In the genomic region with DNA sequence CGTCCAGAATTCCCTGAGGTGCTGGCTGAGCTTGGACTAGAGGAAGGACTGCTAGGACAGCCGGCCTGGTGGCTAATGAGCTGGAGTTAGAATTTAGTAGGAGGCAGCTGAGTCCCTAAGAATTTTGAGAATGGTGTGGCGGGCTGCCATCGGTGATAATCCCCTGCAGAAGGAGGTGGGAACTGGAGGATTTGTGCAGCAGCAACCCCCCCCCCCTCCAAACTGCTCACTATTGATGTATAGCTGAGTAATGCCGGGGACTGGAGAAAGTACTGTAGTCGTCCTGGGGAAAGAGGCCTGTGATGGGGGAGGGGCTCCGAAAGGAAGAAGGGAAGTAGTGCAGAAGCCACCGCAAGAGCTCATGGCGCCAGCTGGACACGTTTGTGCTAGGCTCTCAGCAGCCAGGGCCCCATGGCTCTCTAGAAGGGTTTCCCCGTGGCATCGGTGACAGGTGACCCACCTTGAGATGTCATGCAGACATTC, we compare ENCODE assay signal across 9 mouse cellular contexts. TPM values are rescaled to one million over a fixed set of nuclear protein-coding genes. Genes with fewer than 3 reads are reported as not detected.
DNase-seq lines count a peak whose midpoint lies in the region; ATAC-seq and TF ChIP-seq lines count a peak whose summit lies in the region.
"Had no signal": no experiment of that assay in that cellular context is flagged by ENCODE, and none has a peak within 500 bp of the region (broad histone marks: within the 10 kb centered on the region; RNA-seq: fewer than 3 reads in every experiment).

No protein-coding gene starts in this region.

- intact Hi-C loops in left cerebral cortex, adult 2 months (cut with DNase I): loop anchor here (10.0 kb wide), 1 partner anchor 882 kb away; no protein-coding TSS in a partner anchor
- intact Hi-C loops in left cerebral cortex, postnatal 14 days (cut with DNase I): loop anchor here (5.0 kb wide), 1 partner anchor 140 kb away; no protein-coding TSS in a partner anchor

- no peak for TF ChIP-seq CTCF in left cerebral cortex, adult 2 months (IDR thresholded peaks at IDR 0.05)

- H3K9me3 ChIP-seq in embryonic facial prominence, embryonic 10.5 days: no peaks in the 10 kb centered on the region; the same call in 1 of the 2 replicates
- no peaks in the 10 kb centered on the region for H3K9me3 ChIP-seq in hindbrain, embryonic 15.5 days
- no peaks in the 10 kb centered on the region for H3K9me3 ChIP-seq in midbrain, embryonic 14.5 days (ENCODE audit: control insufficient read depth, low read length)

- peaks cover 32% of the 10 kb centered on the region for H3K4me1 ChIP-seq in embryonic facial prominence, embryonic 10.5 days
- H3K4me1 ChIP-seq in hindbrain, embryonic 15.5 days (replicated peaks): peaks cover 32% of the 10 kb centered on the region
- peaks cover 17% of the 10 kb centered on the region for H3K4me1 ChIP-seq in midbrain, embryonic 14.5 days (ENCODE audit: control insufficient read depth, insufficient read depth, low read length)

- H3K4me2 ChIP-seq in hindbrain, embryonic 15.5 days: peak overlapping the region; percentile 84
- H3K4me2 ChIP-seq in midbrain, embryonic 14.5 days (ENCODE audit: low read length): no peak overlapping the region

- ATAC-seq in hindbrain, embryonic 15.5 days (ENCODE audit: low FRiP score, low read depth): no peak
- ATAC-seq in midbrain, embryonic 14.5 days (ENCODE audit: low FRiP score, low TSS enrichment): no peak
- ATAC-seq: Patski had no signal

- H3K27me3 ChIP-seq in embryonic facial prominence, embryonic 10.5 days (replicated peaks; ENCODE audit: low read depth, poor library complexity, severe bottlenecking): peaks cover 81% of the 10 kb centered on the region
- H3K27me3 ChIP-seq in hindbrain, embryonic 15.5 days: peaks cover 67% of the 10 kb centered on the region
- H3K27me3 ChIP-seq in midbrain, embryonic 14.5 days (ENCODE audit: control insufficient read depth, insufficient read depth, low read length): peaks cover 60% of the 10 kb centered on the region

- peak overlapping the region; percentile 73 for H3K4me3 ChIP-seq in left cerebral cortex, adult 2 months
- H3K4me3 ChIP-seq in embryonic facial prominence, embryonic 10.5 days: peak overlapping the region; percentile 16; the same call in 1 of the 2 replicates
- peak overlapping the region; percentile 49; the same call in 1 of the 2 replicates for H3K4me3 ChIP-seq in hindbrain, embryonic 15.5 days
- H3K4me3 ChIP-seq in midbrain, embryonic 14.5 days (replicated peaks; ENCODE audit: low read depth, low read length): no peak overlapping the region

- H3K36me3 ChIP-seq in embryonic facial prominence, embryonic 10.5 days (replicated peaks): no peaks in the 10 kb centered on the region
- no peaks in the 10 kb centered on the region for H3K36me3 ChIP-seq in hindbrain, embryonic 15.5 days
- H3K36me3 ChIP-seq in midbrain, embryonic 14.5 days (ENCODE audit: control insufficient read depth, insufficient read depth, low read length): no peaks in the 10 kb centered on the region

- no peak overlapping the region for H3K9ac ChIP-seq in hindbrain, embryonic 15.5 days
- H3K9ac ChIP-seq in midbrain, embryonic 14.5 days (replicated peaks; ENCODE audit: low read length): no peak overlapping the region

- DNase-seq in left cerebral cortex, adult 2 months (ENCODE audit: extremely low spot score in 1 of 2, low spot score in 2 of 2): no peak
- no peak for DNase-seq in left cerebral cortex, postnatal 14 days (ENCODE audit: low spot score in 2 of 2)
- peak; percentile 46 for DNase-seq in embryonic facial prominence, embryonic 10.5 days (ENCODE audit: low spot score)
- peak; percentile 38 for DNase-seq in midbrain, embryonic 14.5 days
- DNase-seq in c-Kit-positive CD71-positive TER-119-positive erythroid progenitor cells, embryonic 14.5 days (ENCODE audit: low spot score): no peak
- no peak for DNase-seq in cerebellum, postnatal 25 days
- DNase-seq in adrenal gland, adult 2 months: no peak

- peak overlapping the region; percentile 60 for H3K27ac ChIP-seq in left cerebral cortex, adult 2 months
- H3K27ac ChIP-seq in embryonic facial prominence, embryonic 10.5 days (replicated peaks): no peak overlapping the region
- H3K27ac ChIP-seq in hindbrain, embryonic 15.5 days (replicated peaks): no peak overlapping the region
- no peak overlapping the region for H3K27ac ChIP-seq in midbrain, embryonic 14.5 days (replicated peaks; ENCODE audit: low read depth, low read length)

- WGBS in embryonic facial prominence, embryonic 10.5 days: 13% methylated on average over 12 of the region's 12 CpGs
- WGBS in hindbrain, embryonic 15.5 days: 16% methylated on average over 12 of the region's 12 CpGs
- WGBS in midbrain, embryonic 14.5 days: 9% methylated on average over 12 of the region's 12 CpGs

RNA-seq across cellular contexts. Expression of gene Kcnk13, which starts 2.6 kb away (rescaled TPM):
- total RNA-seq in left cerebral cortex, adult 2 months (2021): 10 to 100 TPM in 1 of 2 experiments, 1 to 10 TPM in 1; 6.8 to 10.4 TPM
- total RNA-seq in left cerebral cortex, postnatal 14 days (2021): 1 to 10 TPM; 4.8 to 6.4 TPM
- polyA plus RNA-seq in embryonic facial prominence, embryonic 10.5 days (2016; fragmentation: Nextera tagmentation; extraction: Ambion mirVana): 0.09 and 0.16 TPM in 2 replicates
- 1.0 and 1.1 TPM in 2 replicates for polyA plus RNA-seq in hindbrain, embryonic 15.5 days (2015; fragmentation: Nextera tagmentation; extraction: Ambion mirVana)
- polyA plus RNA-seq in midbrain, embryonic 14.5 days (2014; fragmentation: Nextera tagmentation; extraction: Ambion mirVana): 0.24 and 0.79 TPM in 2 replicates
- under 1 TPM; 0.69 to 0.93 TPM for total RNA-seq in adrenal gland, adult 2 months (2021)
- polyA plus RNA-seq in adrenal gland, adult 2 months (2012; rRNA removed): 0.42 and 0.47 TPM in 2 replicates
- polyA plus RNA-seq: Patski had no signal

Comparison
In these comparisons a context has a peak if more than half of its experiments do, and no peak if none do; other contexts are left out.
1. DNase-seq: peak in embryonic facial prominence, embryonic 10.5 days (single experiment) and midbrain, embryonic 14.5 days (single experiment); none in left cerebral cortex, adult 2 months (0 of 2), left cerebral cortex, postnatal 14 days (0 of 2), c-Kit-positive CD71-positive TER-119-positive erythroid progenitor cells, embryonic 14.5 days (single experiment), cerebellum, postnatal 25 days (0 of 2) and adrenal gland, adult 2 months (single experiment).